Mouse (Mus musculus) cerebellum, adult 2 months (tissue): ENCODE measurements around the gene Zfp84. TPM values are rescaled to one million over a fixed set of nuclear protein-coding genes. Genes with fewer than 3 reads are reported as not detected.

Experiments used
- DNase-seq, 2 experiments: peaks; one replicate each; pipeline ENCODE4 v3.0.0; 2021
- H3K27ac ChIP-seq: fragments of 200-500 bp; 2 replicates; pipeline ENCODE4 v1.5.1; 2012; ENCODE audit warnings: low read length, control low read depth, inconsistent platforms; ENCODE audit not compliant: insufficient read depth
- H3K27me3 ChIP-seq: fragments of 200-500 bp; 2 replicates; pipeline ENCODE4 v1.6.1; 2012; ENCODE audit warnings: inconsistent platforms, mild to moderate bottlenecking, low read length, moderate library complexity; ENCODE audit not compliant: control insufficient read depth, insufficient read depth
- H3K4me1 ChIP-seq: fragments of 200-500 bp; 2 replicates; pipeline ENCODE4 v1.6.1; 2011; ENCODE audit warnings: low read length; ENCODE audit not compliant: control insufficient read depth, insufficient read depth
- H3K4me3 ChIP-seq: fragments of 200-500 bp; replicated peaks from 2 replicates; pipeline ENCODE3; 2011; ENCODE audit warnings: mild to moderate bottlenecking, low read depth, low read length, control low read depth; ENCODE audit not compliant: insufficient read depth
- CTCF ChIP-seq: fragments of 200-500 bp; IDR thresholded peaks from 2 replicates; pipeline ENCODE4 v1.5.1; 2011; ENCODE audit warnings: low read depth, mild to moderate bottlenecking, control low read depth, low read length, moderate library complexity, borderline replicate concordance; ENCODE audit not compliant: insufficient read depth
- POLR2A ChIP-seq: fragments of 200-500 bp; IDR thresholded peaks from 2 replicates; pipeline ENCODE4 v1.6.1; 2011; ENCODE audit warnings: low read length, control low read depth, borderline replicate concordance; ENCODE audit not compliant: insufficient read depth
- WGBS: fragments of 180-500 bp; shearing (Covaris S2); methylation state at CpG from one replicate; pipeline ENCODE4 v1.1.7; 2018; 5-methylcytosine and 5-hydroxymethylcytosine counted together
- polyA plus RNA-seq: library from polyadenylated mRNA; depleted of rRNA; stranded (reverse); fragments of >200 nt; gene quantifications from 2 replicates; pipeline ENCODE4 v1.2.3, GENCODE M21; 2012; rRNA removed

Zfp84 gene
- polyA plus RNA-seq, 1 experiment: 11.1 TPM

GRCm38 (mm10) chr7:29828001-29828400, 59.6 kb downstream of the Zfp84 start:
- Histone ChIP-seq H3K27me3 (no peaks in the 10 kb centered on the region), H3K4me3 (no peak overlapping the region), H3K27ac (no peak overlapping the region), H3K4me1 (no peaks in the 10 kb centered on the region)
- TF ChIP-seq POLR2A (no peak), CTCF (no peak)
- DNase-seq: no peak
- 62% methylated on average over 12 of the region's 12 CpGs for WGBS

Other genes with a start within 250 kb of the Zfp84 start
- 63.3 and 74.7 TPM in 2 replicates for gene Sipa1l3, start 249.9 kb upstream of the Zfp84 start, polyA plus RNA-seq
- gene Catsperg2, start 41.5 kb upstream of the Zfp84 start, polyA plus RNA-seq: not detected in 2 replicates
- 9.8 and 10.4 TPM in 2 replicates for gene Zfp30, start 15.4 kb downstream of the Zfp84 start, polyA plus RNA-seq
- 10.7 and 11.1 TPM in 2 replicates for gene Zfp790, start 47.6 kb downstream of the Zfp84 start, polyA plus RNA-seq
- gene Zfp940, start 85.1 kb downstream of the Zfp84 start, polyA plus RNA-seq: 10.6 and 10.8 TPM in 2 replicates
- 12.7 and 13.6 TPM in 2 replicates for gene Zfp420, start 91.4 kb downstream of the Zfp84 start, polyA plus RNA-seq
- 13.7 and 14.4 TPM in 2 replicates for gene Zfp27, start 138.0 kb downstream of the Zfp84 start, polyA plus RNA-seq
- 13.4 and 14.0 TPM in 2 replicates for gene Zfp383, start 139.7 kb downstream of the Zfp84 start, polyA plus RNA-seq
- 15.4 and 17.3 TPM in 2 replicates for gene Zfp74, start 185.5 kb downstream of the Zfp84 start, polyA plus RNA-seq
- 3.3 and 4.2 TPM in 2 replicates for gene Zfp568, start 215.4 kb downstream of the Zfp84 start, polyA plus RNA-seq